Mouse (Mus musculus) intestine, embryonic 14.5 days (tissue): ENCODE data around the gene Inpp5d. TPM values are rescaled to one million over a fixed set of nuclear protein-coding genes. Genes with fewer than 3 reads are reported as not detected.

Source experiments
- ATAC-seq: fragments of 200-750 bp; cut with Nextera tagmentation; replicated peaks from 2 replicates; pipeline ENCODE4 v1.8.0; 2017; ENCODE audit warnings: low read depth, moderate number of reproducible peaks, moderate TSS enrichment, moderate library complexity; ENCODE audit not compliant: low FRiP score, low TSS enrichment
- DNase-seq: peaks from one replicate; pipeline ENCODE4 v3.0.0-alpha.2; 2018; ENCODE audit warnings: low spot score
- H3K27ac ChIP-seq: fragments of 300-500 bp; sonication (generic); 2 replicates; pipeline ENCODE4 v1.5.1; 2014; ENCODE audit warnings: low read depth, mild to moderate bottlenecking, control low read depth
- H3K27me3 ChIP-seq: fragments of 300-500 bp; sonication (generic); replicated peaks from 2 replicates; pipeline ENCODE4 v1.6.1; 2014; ENCODE audit warnings: low read length, control low read depth; ENCODE audit not compliant: control insufficient read depth, insufficient read depth
- H3K36me3 ChIP-seq: fragments of 300-500 bp; sonication (generic); 2 replicates; pipeline ENCODE4 v1.6.1; 2014; ENCODE audit warnings: low read length, control low read depth; ENCODE audit not compliant: control insufficient read depth, insufficient read depth
- H3K4me1 ChIP-seq: fragments of 300-500 bp; sonication (generic); replicated peaks from 2 replicates; pipeline ENCODE4 v1.6.1; 2014; ENCODE audit warnings: low read length, control low read depth, mixed read lengths; ENCODE audit not compliant: control insufficient read depth, insufficient read depth
- H3K4me2 ChIP-seq: fragments of 300-500 bp; sonication (generic); 2 replicates; pipeline ENCODE4 v1.6.1; 2014; ENCODE audit warnings: low read length
- H3K4me3 ChIP-seq: fragments of 300-500 bp; sonication (generic); 2 replicates; pipeline ENCODE4 v1.5.1; 2014; ENCODE audit warnings: low read depth, low read length, control low read depth, mixed read lengths
- H3K9ac ChIP-seq: fragments of 300-500 bp; sonication (generic); 2 replicates; pipeline ENCODE4 v1.6.1; 2014; ENCODE audit warnings: mild to moderate bottlenecking, low read length
- H3K9me3 ChIP-seq: fragments of 300-500 bp; sonication (generic); 2 replicates; pipeline ENCODE4 v1.6.1; 2016; ENCODE audit warnings: low read length, control low read depth; ENCODE audit not compliant: control insufficient read depth
- WGBS: fragments of 180-500 bp; shearing (Covaris S2); extraction: QIAGEN DNeasy Blood & Tissue Kit; methylation state at CpG from one replicate; pipeline ENCODE4 v1.1.7; 2014; 5-methylcytosine and 5-hydroxymethylcytosine counted together
- polyA plus RNA-seq: library from polyadenylated mRNA; unstranded; fragments of >200 nt; fragmentation: Nextera tagmentation; extraction: Ambion mirVana; gene quantifications from 2 replicates; pipeline ENCODE4 v1.2.1, GENCODE M21; 2014

The Inpp5d gene
- polyA plus RNA-seq, 1 experiment from 2014 or later = 8.2 TPM

- 88% methylated on average over 7 of the region's 7 CpGs for WGBS
- ATAC-seq (no peak), DNase-seq (no peak)
- no peak overlapping the region for H3K27ac ChIP-seq
- no peak overlapping the region for H3K4me3 ChIP-seq
- H3K9ac ChIP-seq = no peak overlapping the region
- no peaks in the 10 kb centered on the region for H3K9me3 ChIP-seq
- H3K27me3 ChIP-seq = no peaks in the 10 kb centered on the region
- no peaks in the 10 kb centered on the region; the same call in 1 of the 2 replicates for H3K4me1 ChIP-seq
- H3K36me3 ChIP-seq = no peaks in the 10 kb centered on the region
- H3K4me2 ChIP-seq = no peak overlapping the region
Observed at GRCm38 (mm10) chr1:87643016-87643415, 22.9 kb downstream of the Inpp5d start.

GRCm38 (mm10) chr1:87645041-87645440 is 24.9 kb downstream of the Inpp5d start:
- H3K9me3 ChIP-seq = no peaks in the 10 kb centered on the region
- H3K4me1 ChIP-seq = no peaks in the 10 kb centered on the region; the same call in 1 of the 2 replicates
- no peaks in the 10 kb centered on the region for H3K27me3 ChIP-seq
- no peak overlapping the region for H3K4me3 ChIP-seq
- H3K27ac ChIP-seq = no peak overlapping the region
- ATAC-seq = no peak
- WGBS = 71% methylated on average over 7 of the region's 7 CpGs
- H3K4me2 ChIP-seq = no peak overlapping the region
- H3K9ac ChIP-seq = no peak overlapping the region
- DNase-seq = no peak
- no peaks in the 10 kb centered on the region for H3K36me3 ChIP-seq

GRCm38 (mm10) chr1:87645748-87646147 is 25.6 kb downstream of the Inpp5d start:
- H3K4me3 ChIP-seq = no peak overlapping the region
- 76% methylated on average over 6 of the region's 6 CpGs for WGBS
- H3K9me3 ChIP-seq = no peaks in the 10 kb centered on the region
- DNase-seq = no peak
- ATAC-seq = no peak
- no peaks in the 10 kb centered on the region for H3K36me3 ChIP-seq
- no peaks in the 10 kb centered on the region for H3K4me1 ChIP-seq
- no peak overlapping the region for H3K27ac ChIP-seq
- no peak overlapping the region for H3K4me2 ChIP-seq
- H3K9ac ChIP-seq = no peak overlapping the region
- H3K27me3 ChIP-seq = no peaks in the 10 kb centered on the region

GRCm38 (mm10) chr1:87647820-87648219 is 27.7 kb downstream of the Inpp5d start:
- H3K9me3 ChIP-seq = no peaks in the 10 kb centered on the region
- ATAC-seq (no peak), DNase-seq (no peak)
- H3K9ac ChIP-seq = no peak overlapping the region
- H3K4me2 ChIP-seq = no peak overlapping the region
- 94% methylated on average over 1 of the region's 1 CpGs for WGBS
- no peaks in the 10 kb centered on the region for H3K27me3 ChIP-seq
- H3K4me3 ChIP-seq = no peak overlapping the region
- no peaks in the 10 kb centered on the region for H3K4me1 ChIP-seq
- H3K27ac ChIP-seq = no peak overlapping the region
- no peaks in the 10 kb centered on the region for H3K36me3 ChIP-seq

- ATAC-seq (no peak), DNase-seq (no peak)
- 44% methylated on average over 7 of the region's 7 CpGs for WGBS
- no peak overlapping the region for H3K4me2 ChIP-seq
- no peak overlapping the region for H3K4me3 ChIP-seq
- H3K9ac ChIP-seq = no peak overlapping the region
- no peaks in the 10 kb centered on the region for H3K9me3 ChIP-seq
- no peaks in the 10 kb centered on the region for H3K36me3 ChIP-seq
- H3K27me3 ChIP-seq = no peaks in the 10 kb centered on the region
- no peaks in the 10 kb centered on the region for H3K4me1 ChIP-seq
- H3K27ac ChIP-seq = no peak overlapping the region
Observed at GRCm38 (mm10) chr1:87648657-87649056, 28.5 kb downstream of the Inpp5d start.

GRCm38 (mm10) chr1:87649219-87649805 is 29.2 kb downstream of the Inpp5d start:
- Histone ChIP-seq H3K9ac (no peak overlapping the region), H3K27me3 (no peaks in the 10 kb centered on the region), H3K4me2 (no peak overlapping the region), H3K36me3 (no peaks in the 10 kb centered on the region), H3K4me3 (no peak overlapping the region), H3K9me3 (no peaks in the 10 kb centered on the region), H3K27ac (no peak overlapping the region), H3K4me1 (no peaks in the 10 kb centered on the region)
- DNase-seq = no peak
- ATAC-seq = 0 out of 2 replicates have a peak, but pooled peaks have one; percentile 64
- 50% methylated on average over 4 of the region's 4 CpGs for WGBS

- Histone ChIP-seq H3K4me3 (no peak overlapping the region), H3K9me3 (no peaks in the 10 kb centered on the region), H3K9ac (no peak overlapping the region), H3K36me3 (no peaks in the 10 kb centered on the region), H3K4me1 (no peaks in the 10 kb centered on the region), H3K4me2 (no peak overlapping the region), H3K27me3 (no peaks in the 10 kb centered on the region), H3K27ac (no peak overlapping the region)
- 89% methylated on average over 8 of the region's 8 CpGs for WGBS
- DNase-seq (no peak), ATAC-seq (no peak)
Observed at GRCm38 (mm10) chr1:87649958-87650474, 29.9 kb downstream of the Inpp5d start.

- Histone ChIP-seq H3K36me3 (no peaks in the 10 kb centered on the region), H3K27ac (no peak overlapping the region), H3K9ac (no peak overlapping the region), H3K4me1 (no peaks in the 10 kb centered on the region), H3K9me3 (no peaks in the 10 kb centered on the region), H3K27me3 (no peaks in the 10 kb centered on the region), H3K4me3 (no peak overlapping the region), H3K4me2 (no peak overlapping the region)
- DNase-seq = no peak
- no peak for ATAC-seq
- WGBS = 72% methylated on average over 8 of the region's 8 CpGs
Observed at GRCm38 (mm10) chr1:87650611-87651079, 30.5 kb downstream of the Inpp5d start.

- no peaks in the 10 kb centered on the region for H3K9me3 ChIP-seq
- no peaks in the 10 kb centered on the region for H3K36me3 ChIP-seq
- no peak for DNase-seq
- H3K4me3 ChIP-seq = no peak overlapping the region
- no peaks in the 10 kb centered on the region for H3K27me3 ChIP-seq
- no peak overlapping the region for H3K9ac ChIP-seq
- H3K4me1 ChIP-seq = no peaks in the 10 kb centered on the region
- no peak overlapping the region for H3K27ac ChIP-seq
- H3K4me2 ChIP-seq = no peak overlapping the region
- no peak for ATAC-seq
- 78% methylated on average over 1 of the region's 1 CpGs for WGBS
Observed at GRCm38 (mm10) chr1:87651436-87651835, 31.3 kb downstream of the Inpp5d start.
